Mouse (Mus musculus): ENCODE data around the gene Rit1.
"Not testable (repeated sequence)": the region's sequence is repeated elsewhere in the genome, so short reads cannot be mapped to it uniquely, and the experiment has no call there.

The Rit1 gene

GRCm38 (mm10) chr3:88716399-88717197, at the start of gene Rit1:
Gene Rit1, plus strand, starts transcription at chr3:88716838.
- peak; percentile 83 for DNase-seq

GRCm38 (mm10) chr3:88677399-88677798, 39.2 kb upstream of the Rit1 start:
- DNase-seq, result no peak

GRCm38 (mm10) chr3:88683814-88684213, 32.8 kb upstream of the Rit1 start:
- DNase-seq, result no peak

GRCm38 (mm10) chr3:88684236-88684979, 32.2 kb upstream of the Rit1 start:
- DNase-seq, result no peak

- peak; percentile 98 for DNase-seq
These were observed 31.4 kb upstream of the Rit1 start, which contains the start of gene Khdc4 for GRCm38 (mm10) chr3:88684980-88685941. Gene Khdc4, plus strand, starts transcription at chr3:88685803.

GRCm38 (mm10) chr3:88685958-88686451, 30.6 kb upstream of the Rit1 start:
- DNase-seq, result peak; percentile 22

GRCm38 (mm10) chr3:88686734-88687611, 29.7 kb upstream of the Rit1 start:
- DNase-seq, result no peak

- no peak for DNase-seq
These were observed 27.6 kb upstream of the Rit1 start for GRCm38 (mm10) chr3:88689079-88689478.

- no peak for DNase-seq
These were observed 21.1 kb upstream of the Rit1 start for GRCm38 (mm10) chr3:88695545-88695944.

GRCm38 (mm10) chr3:88698051-88698450, 18.6 kb upstream of the Rit1 start:
- no peak for DNase-seq

- no peak for DNase-seq
These were observed 17.8 kb upstream of the Rit1 start for GRCm38 (mm10) chr3:88698834-88699233.

GRCm38 (mm10) chr3:88700247-88700646, 16.4 kb upstream of the Rit1 start:
- no peak for DNase-seq

GRCm38 (mm10) chr3:88701222-88701621, 15.4 kb upstream of the Rit1 start:
- no peak for DNase-seq

- no peak for DNase-seq
These were observed 2.9 kb upstream of the Rit1 start for GRCm38 (mm10) chr3:88713709-88714108.

GRCm38 (mm10) chr3:88714725-88715124, 1.9 kb upstream of the Rit1 start:
- DNase-seq, result no peak

GRCm38 (mm10) chr3:88715716-88716115, 922 bp upstream of the Rit1 start:
- DNase-seq, result not testable (repeated sequence)

GRCm38 (mm10) chr3:88717198-88717798, 660 bp downstream of the Rit1 start:
- peak; percentile 13 for DNase-seq

- DNase-seq, result no peak
These were observed 1.2 kb downstream of the Rit1 start for GRCm38 (mm10) chr3:88717831-88718230.

- DNase-seq, result no peak
These were observed 2.5 kb downstream of the Rit1 start for GRCm38 (mm10) chr3:88719098-88719497.

- DNase-seq, result no peak
These were observed 19.9 kb downstream of the Rit1 start for GRCm38 (mm10) chr3:88736556-88736955.

GRCm38 (mm10) chr3:88738641-88739040, 22.0 kb downstream of the Rit1 start:
- no peak for DNase-seq
